In genomic region chr12:100353075-100353782, GRCm38 (mm10) we compare ENCODE assay signal across 27 mouse cellular contexts.
DNase-seq lines count a peak whose midpoint lies in the region; TF ChIP-seq lines count a peak whose summit lies in the region.
"Had no signal": no experiment of that assay in that cellular context is flagged by ENCODE, and none has a peak within 500 bp of the region (broad histone marks: within the 10 kb centered on the region; RNA-seq: fewer than 3 reads in every experiment).

No protein-coding gene starts in this region.

- no peaks in the 10 kb centered on the region for H3K27me3 ChIP-seq in midbrain, embryonic 10.5 days (ENCODE audit: low read depth, poor library complexity, severe bottlenecking)
- H3K27me3 ChIP-seq: hindbrain, embryonic 13.5 days; limb, embryonic 13.5 days; liver, embryonic 12.5 days; megakaryocyte, embryonic 14.5 days; midbrain, embryonic 13.5 days; neural tube, embryonic 13.5 days; Patski; stomach, embryonic 15.5 days had no signal

- whole genome bisulfite sequencing in bone marrow, adult 2 months, result 79% methylated on average over 16 of the region's 16 CpGs
- 87% methylated on average over 16 of the region's 16 CpGs for WGBS in midbrain, embryonic 10.5 days

- H3K4me3 ChIP-seq in gastrocnemius, adult 2 months, result no peak overlapping the region
- H3K4me3 ChIP-seq in bone marrow, adult 2 months (replicated peaks; ENCODE audit: control insufficient read depth, low read depth, low read length), result no peak overlapping the region
- H3K4me3 ChIP-seq in midbrain, embryonic 10.5 days, result no peak overlapping the region
- H3K4me3 ChIP-seq: hindbrain, embryonic 13.5 days; limb, embryonic 13.5 days; liver, embryonic 12.5 days; midbrain, embryonic 13.5 days; neural tube, embryonic 13.5 days; stomach, embryonic 15.5 days had no signal

- intact Hi-C loops in gastrocnemius, adult 2 months (cut with DNase I), result no loop called here

- no peak for TF ChIP-seq CTCF in gastrocnemius, adult 2 months (IDR thresholded peaks at IDR 0.05)
- TF ChIP-seq CTCF in bone marrow, adult 2 months (IDR thresholded peaks at IDR 0.05; ENCODE audit: control insufficient read depth, insufficient read depth, low read length), result no peak

- no peaks in the 10 kb centered on the region for H3K9me3 ChIP-seq in midbrain, embryonic 10.5 days (replicated peaks)
- H3K9me3 ChIP-seq: G1E; hindbrain, embryonic 13.5 days; limb, embryonic 13.5 days; liver, embryonic 12.5 days; megakaryocyte, embryonic 14.5 days; midbrain, embryonic 13.5 days; neural tube, embryonic 13.5 days; stomach, embryonic 15.5 days had no signal

- H3K36me3 ChIP-seq in midbrain, embryonic 10.5 days, result peaks cover 39% of the 10 kb centered on the region
- H3K36me3 ChIP-seq: stomach, embryonic 15.5 days had no signal

- DNase-seq in gastrocnemius, adult 2 months, result no peak
- no peak for DNase-seq in gastrocnemius, postnatal 25 days
- peak; percentile 59 to 61 for DNase-seq in right cerebral cortex, postnatal 10 days (ENCODE audit: low spot score in 2 of 2)
- no peak for DNase-seq in right cerebral cortex, postnatal 4 days
- peak; percentile 83 for DNase-seq in telencephalon, adult 2 months (ENCODE audit: low read depth, low spot score)
- no peak for DNase-seq in midbrain, embryonic 10.5 days (ENCODE audit: low spot score)
- no peak for DNase-seq in spleen, adult 12 weeks (ENCODE audit: low spot score)
- DNase-seq: B cell, adult 2 months; gastrocnemius, postnatal 14 days; heart, adult 18-20 months; heart, postnatal 4 days; kidney, adult 9 months; kidney, postnatal 10 days; lung, adult 18-20 months; lung, postnatal 4 days; retina, postnatal 1 day; thymus, postnatal 25 days had no signal

- no peaks in the 10 kb centered on the region; the same call in 1 of the 2 replicates for H3K4me1 ChIP-seq in bone marrow, adult 2 months (ENCODE audit: control insufficient read depth, insufficient read depth, low read length)
- H3K4me1 ChIP-seq in midbrain, embryonic 10.5 days, result no peaks in the 10 kb centered on the region
- H3K4me1 ChIP-seq: limb, embryonic 13.5 days; liver, embryonic 12.5 days; midbrain, embryonic 13.5 days; stomach, embryonic 15.5 days had no signal

- no peak for TF ChIP-seq POLR2A in bone marrow, adult 2 months (IDR thresholded peaks at IDR 0.05; ENCODE audit: borderline replicate concordance, control insufficient read depth, low read depth, low read length)

- peak overlapping the region; percentile 81 for H3K27ac ChIP-seq in gastrocnemius, adult 2 months
- peak overlapping the region; percentile 92; the same call in 1 of the 2 replicates for H3K27ac ChIP-seq in bone marrow, adult 2 months (ENCODE audit: control insufficient read depth, insufficient read depth, low read depth, low read length, poor library complexity)
- no peak overlapping the region for H3K27ac ChIP-seq in midbrain, embryonic 10.5 days (replicated peaks)
- H3K27ac ChIP-seq: hindbrain, embryonic 13.5 days; limb, embryonic 13.5 days; liver, embryonic 12.5 days; midbrain, embryonic 13.5 days; neural tube, embryonic 13.5 days; stomach, embryonic 15.5 days had no signal

Comparison
In these comparisons a context has a peak if more than half of its experiments do, and no peak if none do; other contexts are left out.
1. DNase-seq: peak in right cerebral cortex, postnatal 10 days (2 of 2) and telencephalon, adult 2 months (single experiment); none in gastrocnemius, adult 2 months (single experiment), gastrocnemius, postnatal 25 days (single experiment), right cerebral cortex, postnatal 4 days (single experiment), midbrain, embryonic 10.5 days (single experiment) and spleen, adult 12 weeks (single experiment).